Mouse (Mus musculus): ENCODE measurements around the gene Camk2b. TPM values are rescaled to one million over a fixed set of nuclear protein-coding genes. Genes with fewer than 3 reads are reported as not detected.

The Camk2b gene
- polyA plus RNA-seq, 1 experiment, result 183 TPM

- TF ChIP-seq CTCF (IDR thresholded peaks at IDR 0.05; ENCODE audit: insufficient read depth, low read depth, low read length), result no peak
- TF ChIP-seq POLR2A (IDR thresholded peaks at IDR 0.05; ENCODE audit: insufficient read depth, low read depth, low read length), result no peak
- WGBS, result 49% methylated on average over 14 of the region's 14 CpGs
- Histone ChIP-seq H3K4me1 (ENCODE audit: control insufficient read depth, insufficient read depth, low read length) (peaks cover 67% of the 10 kb centered on the region), H3K27ac (ENCODE audit: insufficient read depth, low read depth, low read length) (peak overlapping the region; percentile 97), H3K4me3 (ENCODE audit: insufficient read depth, low read depth, low read length) (no peak overlapping the region)
These were observed 65.0 kb downstream of the Camk2b start for GRCm38 (mm10) chr11:6000961-6001682.

- under 1% methylated on average over 8 of the region's 8 CpGs for WGBS
- Histone ChIP-seq H3K4me3 (ENCODE audit: insufficient read depth, low read depth, low read length) (no peak overlapping the region), H3K4me1 (ENCODE audit: control insufficient read depth, insufficient read depth, low read length) (peaks cover 70% of the 10 kb centered on the region), H3K27ac (ENCODE audit: insufficient read depth, low read depth, low read length) (peak overlapping the region; percentile 97)
- TF ChIP-seq CTCF (IDR thresholded peaks at IDR 0.05; ENCODE audit: insufficient read depth, low read depth, low read length), result no peak
- TF ChIP-seq POLR2A (IDR thresholded peaks at IDR 0.05; ENCODE audit: insufficient read depth, low read depth, low read length), result 0 out of 2 replicates have a peak, but pooled peaks have one; percentile 30
These were observed 66.1 kb downstream of the Camk2b start for GRCm38 (mm10) chr11:5999832-6000771.

- WGBS, result 100% methylated on average over 2 of the region's 2 CpGs
- Histone ChIP-seq H3K27ac (ENCODE audit: insufficient read depth, low read depth, low read length) (peak overlapping the region; percentile 35), H3K4me1 (ENCODE audit: control insufficient read depth, insufficient read depth, low read length) (peaks cover 57% of the 10 kb centered on the region), H3K4me3 (ENCODE audit: insufficient read depth, low read depth, low read length) (no peak overlapping the region)
- TF ChIP-seq POLR2A (IDR thresholded peaks at IDR 0.05; ENCODE audit: insufficient read depth, low read depth, low read length) (no peak), CTCF (IDR thresholded peaks at IDR 0.05; ENCODE audit: insufficient read depth, low read depth, low read length) (no peak)
These were observed 67.7 kb downstream of the Camk2b start for GRCm38 (mm10) chr11:5998472-5998871.

GRCm38 (mm10) chr11:5995989-5996388, 70.2 kb downstream of the Camk2b start:
- TF ChIP-seq POLR2A (IDR thresholded peaks at IDR 0.05; ENCODE audit: insufficient read depth, low read depth, low read length), result no peak
- peak; percentile 86 for TF ChIP-seq CTCF (IDR thresholded peaks at IDR 0.05; ENCODE audit: insufficient read depth, low read depth, low read length)
- H3K4me3 ChIP-seq (ENCODE audit: insufficient read depth, low read depth, low read length), result no peak overlapping the region
- no peak overlapping the region for H3K27ac ChIP-seq (ENCODE audit: insufficient read depth, low read depth, low read length)
- H3K4me1 ChIP-seq (ENCODE audit: control insufficient read depth, insufficient read depth, low read length), result peaks cover 39% of the 10 kb centered on the region
- 12% methylated on average over 8 of the region's 8 CpGs for WGBS

- 75% methylated on average over 3 of the region's 3 CpGs for WGBS
- Histone ChIP-seq H3K4me1 (ENCODE audit: control insufficient read depth, insufficient read depth, low read length) (peaks cover 29% of the 10 kb centered on the region), H3K27ac (ENCODE audit: insufficient read depth, low read depth, low read length) (no peak overlapping the region; the same call in 1 of the 2 replicates), H3K4me3 (ENCODE audit: insufficient read depth, low read depth, low read length) (no peak overlapping the region)
- no peak for TF ChIP-seq CTCF (IDR thresholded peaks at IDR 0.05; ENCODE audit: insufficient read depth, low read depth, low read length)
- no peak for TF ChIP-seq POLR2A (IDR thresholded peaks at IDR 0.05; ENCODE audit: insufficient read depth, low read depth, low read length)
These were observed 71.3 kb downstream of the Camk2b start for GRCm38 (mm10) chr11:5994880-5995279.

GRCm38 (mm10) chr11:5994212-5994611, 72.0 kb downstream of the Camk2b start:
- no peak for TF ChIP-seq POLR2A (IDR thresholded peaks at IDR 0.05; ENCODE audit: insufficient read depth, low read depth, low read length)
- TF ChIP-seq CTCF (IDR thresholded peaks at IDR 0.05; ENCODE audit: insufficient read depth, low read depth, low read length), result no peak
- Histone ChIP-seq H3K4me3 (ENCODE audit: insufficient read depth, low read depth, low read length) (no peak overlapping the region), H3K27ac (ENCODE audit: insufficient read depth, low read depth, low read length) (no peak overlapping the region), H3K4me1 (ENCODE audit: control insufficient read depth, insufficient read depth, low read length) (peaks cover 24% of the 10 kb centered on the region)
- WGBS, result 68% methylated on average over 5 of the region's 5 CpGs

GRCm38 (mm10) chr11:5990910-5991309, 75.3 kb downstream of the Camk2b start:
- 40% methylated on average over 4 of the region's 4 CpGs for WGBS
- no peak overlapping the region for H3K27ac ChIP-seq (ENCODE audit: insufficient read depth, low read depth, low read length)
- TF ChIP-seq CTCF (IDR thresholded peaks at IDR 0.05; ENCODE audit: insufficient read depth, low read depth, low read length) (peak; percentile 66; the same call in 1 of the 2 replicates), POLR2A (IDR thresholded peaks at IDR 0.05; ENCODE audit: insufficient read depth, low read depth, low read length) (no peak)

GRCm38 (mm10) chr11:5989954-5990593, 76.1 kb downstream of the Camk2b start:
- WGBS, result 84% methylated on average over 16 of the region's 16 CpGs
- H3K27ac ChIP-seq (ENCODE audit: insufficient read depth, low read depth, low read length), result no peak overlapping the region
- TF ChIP-seq CTCF (IDR thresholded peaks at IDR 0.05; ENCODE audit: insufficient read depth, low read depth, low read length), result no peak
- no peak for TF ChIP-seq POLR2A (IDR thresholded peaks at IDR 0.05; ENCODE audit: insufficient read depth, low read depth, low read length)
- peaks cover 6% of the 10 kb centered on the region; the same call in 1 of the 2 replicates for H3K4me1 ChIP-seq (ENCODE audit: control insufficient read depth, insufficient read depth, low read length)
- no peak overlapping the region for H3K4me3 ChIP-seq (ENCODE audit: insufficient read depth, low read depth, low read length)

More at GRCm38 (mm10) chr11:5990910-5991309, 75.3 kb downstream of the Camk2b start:
- Histone ChIP-seq H3K4me3 (ENCODE audit: insufficient read depth, low read depth, low read length) (no peak overlapping the region), H3K4me1 (ENCODE audit: control insufficient read depth, insufficient read depth, low read length) (peaks cover 9% of the 10 kb centered on the region)
